Mouse (Mus musculus) liver, embryonic 15.5 days (tissue): ENCODE measurements around the gene Hdac9. TPM values are rescaled to one million over a fixed set of nuclear protein-coding genes. Genes with fewer than 3 reads are reported as not detected.

Experiments
- ATAC-seq: fragments of 200-750 bp; cut with Nextera tagmentation; 2 replicates; pipeline ENCODE4 v1.8.0; 2017; ENCODE audit warnings: moderate number of reproducible peaks, mild to moderate bottlenecking, moderate library complexity; ENCODE audit not compliant: insufficient read depth
- H3K27ac ChIP-seq: fragments of 300-500 bp; sonication (generic); replicated peaks from 2 replicates; pipeline ENCODE4 v1.5.1; 2015; ENCODE audit warnings: mild to moderate bottlenecking, inconsistent platforms
- H3K27me3 ChIP-seq: fragments of 300-500 bp; sonication (generic); 2 replicates; pipeline ENCODE4 v1.6.1; 2015; ENCODE audit warnings: mild to moderate bottlenecking, inconsistent platforms
- H3K36me3 ChIP-seq: fragments of 300-500 bp; sonication (generic); replicated peaks from 2 replicates; pipeline ENCODE4 v1.6.1; 2015; ENCODE audit warnings: moderate library complexity, mild to moderate bottlenecking, inconsistent platforms
- H3K4me1 ChIP-seq: fragments of 300-500 bp; sonication (generic); replicated peaks from 2 replicates; pipeline ENCODE4 v1.6.1; 2015; ENCODE audit warnings: inconsistent platforms
- H3K4me2 ChIP-seq: fragments of 300-500 bp; sonication (generic); 2 replicates; pipeline ENCODE4 v1.6.1; 2015; ENCODE audit warnings: moderate library complexity, mild to moderate bottlenecking, inconsistent platforms
- H3K4me3 ChIP-seq: fragments of 300-500 bp; sonication (generic); replicated peaks from 2 replicates; pipeline ENCODE4 v1.5.1; 2015; ENCODE audit warnings: mild to moderate bottlenecking, inconsistent platforms
- H3K9ac ChIP-seq: fragments of 300-500 bp; sonication (generic); 2 replicates; pipeline ENCODE4 v1.6.1; 2015; ENCODE audit warnings: moderate library complexity, mild to moderate bottlenecking, inconsistent platforms
- H3K9me3 ChIP-seq: fragments of 300-500 bp; sonication (generic); replicated peaks from 2 replicates; pipeline ENCODE4 v1.6.1; 2016; ENCODE audit warnings: inconsistent platforms
- WGBS: fragments of 180-500 bp; shearing (Covaris S2); methylation state at CpG from one replicate; pipeline ENCODE4 v1.1.7; 2015; ENCODE audit warnings: mixed read lengths; ENCODE audit not compliant: insufficient replicate concordance; 5-methylcytosine and 5-hydroxymethylcytosine counted together
- polyA plus RNA-seq: library from polyadenylated mRNA; unstranded; fragments of >200 nt; fragmentation: Nextera tagmentation; extraction: Ambion mirVana; gene quantifications from 2 replicates; pipeline ENCODE4 v1.2.1, GENCODE M21; 2015

Gene Hdac9
- polyA plus RNA-seq, 1 experiment from 2014 or later = 1.5 TPM

DNA sequence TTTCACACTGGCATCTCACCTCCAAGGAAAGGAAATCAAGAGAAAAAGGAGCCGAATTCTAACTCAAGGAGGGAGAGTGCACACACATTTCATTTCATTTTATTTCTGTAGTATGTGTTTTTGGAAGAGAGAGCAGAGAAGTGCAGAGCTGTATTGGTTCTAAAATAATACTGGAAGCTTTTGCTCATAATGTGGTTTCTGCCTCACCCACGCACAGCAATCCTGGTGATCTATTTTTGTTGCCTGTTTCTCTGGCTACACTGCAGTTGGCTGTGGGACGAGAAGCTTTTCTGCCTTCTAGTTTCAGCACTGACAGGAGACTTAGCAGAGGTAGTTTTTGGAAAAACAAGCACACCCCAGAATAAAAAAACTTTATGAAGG is 387.7 kb downstream of the Hdac9 start:
- Histone ChIP-seq H3K27ac (no peak overlapping the region), H3K4me2 (no peak overlapping the region), H3K36me3 (no peaks in the 10 kb centered on the region), H3K9me3 (no peaks in the 10 kb centered on the region), H3K9ac (no peak overlapping the region), H3K4me3 (no peak overlapping the region), H3K27me3 (no peaks in the 10 kb centered on the region), H3K4me1 (no peaks in the 10 kb centered on the region)
- 36% methylated on average over 3 of the region's 3 CpGs for WGBS
- ATAC-seq = no peak

DNA sequence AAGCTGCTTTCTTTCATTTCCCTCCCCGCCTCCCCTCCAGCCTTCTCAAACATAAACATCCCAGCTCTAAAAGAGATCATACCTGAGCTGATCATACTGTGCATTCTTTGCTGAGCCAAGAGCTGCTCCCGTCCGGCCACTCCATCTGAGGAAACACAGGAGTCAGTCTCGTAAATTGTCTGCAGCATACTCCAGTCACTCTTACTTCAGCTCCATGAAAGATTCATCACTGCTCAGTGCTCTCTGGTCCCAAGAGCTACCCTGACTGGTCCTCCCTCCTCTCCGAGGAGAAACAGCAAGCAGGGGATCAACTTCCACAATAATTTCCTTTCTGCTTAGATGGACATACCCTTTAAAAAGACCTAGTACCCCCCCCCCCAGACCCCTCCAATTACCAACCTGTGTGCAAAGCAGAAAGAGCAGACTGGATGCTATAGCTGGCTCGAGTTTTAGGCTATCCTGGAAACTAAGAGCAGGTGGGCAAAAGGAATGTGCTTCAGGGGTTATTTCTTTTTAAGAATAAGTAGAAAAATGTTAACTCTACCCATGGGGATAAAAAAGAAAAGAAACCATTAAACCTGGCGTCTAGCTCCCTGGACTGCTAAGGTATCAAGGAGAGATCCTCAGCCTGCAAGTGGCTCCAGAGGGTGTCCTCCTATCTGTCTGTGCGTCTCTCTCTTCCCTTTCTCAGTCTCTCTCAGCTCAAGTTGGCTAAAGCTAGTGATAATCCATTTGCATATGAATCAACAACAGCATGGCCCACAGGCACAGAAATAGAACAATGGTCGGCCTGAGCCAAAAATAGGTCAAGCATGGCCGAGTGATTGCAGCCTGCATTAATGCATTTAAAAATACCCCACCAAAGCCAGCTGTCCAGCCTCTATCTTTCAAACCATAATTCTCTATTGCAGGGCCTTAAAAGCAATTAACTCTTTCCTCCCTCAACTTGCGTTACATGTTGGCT is 388.4 kb downstream of the Hdac9 start:
- no peak overlapping the region for H3K27ac ChIP-seq
- no peaks in the 10 kb centered on the region for H3K36me3 ChIP-seq
- H3K4me2 ChIP-seq = no peak overlapping the region
- H3K27me3 ChIP-seq = no peaks in the 10 kb centered on the region
- H3K9me3 ChIP-seq = no peaks in the 10 kb centered on the region
- 36% methylated on average over 11 of the region's 11 CpGs for WGBS
- no peak overlapping the region for H3K9ac ChIP-seq
- no peak for ATAC-seq
- H3K4me3 ChIP-seq = no peak overlapping the region
- no peaks in the 10 kb centered on the region for H3K4me1 ChIP-seq

DNA sequence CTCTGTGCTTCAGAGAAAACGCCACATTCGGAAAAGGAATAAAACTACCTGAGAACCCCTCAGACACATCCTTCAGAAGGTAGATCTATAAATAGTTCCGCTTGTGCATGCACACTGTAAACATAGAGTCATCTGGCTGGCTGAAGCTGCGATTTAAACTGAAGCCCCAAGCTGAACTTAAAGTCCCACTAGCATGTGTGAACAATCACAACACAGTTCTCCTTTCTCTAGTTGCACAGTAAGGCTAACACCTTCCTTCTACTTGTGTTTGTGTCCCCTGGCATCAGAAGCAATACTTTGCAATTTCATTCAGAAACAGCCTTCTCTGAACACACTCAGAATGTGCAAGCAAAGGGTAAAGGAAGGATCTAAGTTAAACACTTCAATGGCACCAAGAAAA is 389.1 kb downstream of the Hdac9 start:
- Histone ChIP-seq H3K9me3 (no peaks in the 10 kb centered on the region), H3K9ac (no peak overlapping the region), H3K36me3 (no peaks in the 10 kb centered on the region), H3K4me3 (no peak overlapping the region), H3K27ac (no peak overlapping the region), H3K27me3 (no peaks in the 10 kb centered on the region), H3K4me2 (no peak overlapping the region), H3K4me1 (no peaks in the 10 kb centered on the region)
- WGBS = 64% methylated on average over 4 of the region's 4 CpGs
- ATAC-seq = no peak

DNA sequence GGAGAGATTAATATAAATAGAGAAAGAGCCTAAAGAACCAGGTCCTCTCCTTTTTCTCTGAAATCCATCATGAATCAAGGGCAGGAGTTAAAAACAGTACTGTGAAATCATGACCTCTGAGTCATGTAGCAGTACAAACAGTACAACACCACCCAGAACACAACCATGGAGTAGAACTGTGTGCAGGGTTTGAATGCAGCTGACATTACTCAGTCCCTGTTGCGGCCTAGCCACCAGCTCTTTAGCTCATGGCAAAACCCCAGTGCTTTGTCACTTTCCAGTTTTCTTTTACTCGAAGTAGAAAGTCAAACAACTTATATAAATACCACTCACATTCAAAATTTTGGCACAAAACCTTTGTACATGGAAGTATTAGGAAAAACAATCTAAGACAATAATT is 395.4 kb downstream of the Hdac9 start:
- WGBS = 55% methylated on average over 2 of the region's 2 CpGs
- ATAC-seq = no peak

DNA sequence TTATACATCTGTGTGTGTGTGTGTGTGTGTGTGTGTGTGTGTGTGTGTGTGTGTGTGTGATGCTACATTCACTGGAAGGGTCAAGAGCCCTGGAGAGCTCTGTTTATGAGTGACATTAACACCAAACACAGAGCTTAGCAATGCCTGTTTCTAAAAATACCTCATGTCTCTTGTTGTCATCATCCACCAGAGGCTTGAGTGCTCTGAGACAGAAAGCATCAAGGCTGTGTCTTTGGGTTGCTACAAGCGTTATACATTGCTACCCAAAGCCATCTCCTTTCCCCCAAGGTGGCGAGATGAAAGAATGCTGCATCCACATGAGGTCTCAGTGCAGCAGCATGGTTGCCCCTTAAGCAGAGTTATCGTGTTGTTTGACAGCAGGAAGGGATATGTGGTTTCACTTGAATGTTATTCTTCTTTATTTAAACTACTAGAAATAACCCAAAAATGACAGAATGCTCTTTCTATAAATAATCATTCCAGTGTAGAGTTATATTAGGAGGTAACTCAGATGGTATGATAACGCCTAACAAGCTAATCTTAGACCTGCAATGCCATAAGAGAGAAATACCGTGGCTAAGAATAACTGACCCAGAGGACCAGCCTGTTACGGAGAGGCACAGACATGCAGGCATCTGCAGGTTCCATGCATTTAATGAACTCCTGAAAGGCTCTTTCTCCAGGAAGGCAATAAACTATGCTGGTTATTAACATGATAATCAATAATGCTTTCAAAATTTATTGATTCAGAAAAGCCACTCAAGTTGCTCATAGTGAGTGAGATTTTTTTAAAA is 399.9 kb downstream of the Hdac9 start:
- Histone ChIP-seq H3K36me3 (no peaks in the 10 kb centered on the region), H3K4me2 (no peak overlapping the region), H3K27ac (no peak overlapping the region), H3K9ac (no peak overlapping the region), H3K27me3 (no peaks in the 10 kb centered on the region), H3K4me1 (no peaks in the 10 kb centered on the region), H3K9me3 (no peaks in the 10 kb centered on the region), H3K4me3 (no peak overlapping the region)
- WGBS = 32% methylated on average over 6 of the region's 6 CpGs
- no peak for ATAC-seq

More for the DNA sequence above, 395.4 kb downstream of the Hdac9 start:
- no peak overlapping the region for H3K4me3 ChIP-seq
- no peaks in the 10 kb centered on the region for H3K27me3 ChIP-seq
- no peak overlapping the region for H3K4me2 ChIP-seq
- H3K27ac ChIP-seq = no peak overlapping the region
- no peaks in the 10 kb centered on the region for H3K9me3 ChIP-seq
- no peaks in the 10 kb centered on the region for H3K36me3 ChIP-seq
- no peak overlapping the region for H3K9ac ChIP-seq
- no peaks in the 10 kb centered on the region for H3K4me1 ChIP-seq

DNA sequence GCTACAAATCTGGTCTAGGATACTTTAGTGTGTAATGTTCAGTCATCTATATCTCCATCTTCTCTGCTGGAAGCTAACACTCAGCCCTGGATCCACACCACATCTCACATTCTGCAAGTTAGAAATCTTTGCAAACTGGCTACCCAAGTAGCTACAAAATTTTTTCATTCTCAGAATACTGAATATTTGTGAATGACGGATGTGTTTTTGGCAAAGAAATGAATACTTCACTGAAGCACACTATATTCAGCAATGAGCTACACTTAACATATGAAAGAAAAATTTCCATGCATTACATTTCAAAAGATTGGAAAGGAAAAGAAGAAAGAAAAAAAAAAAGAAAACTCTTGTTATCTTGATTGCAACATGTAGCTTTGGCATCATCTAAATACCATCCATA is 410.6 kb downstream of the Hdac9 start:
- Histone ChIP-seq H3K9me3 (no peaks in the 10 kb centered on the region), H3K4me1 (no peaks in the 10 kb centered on the region), H3K4me3 (no peak overlapping the region), H3K36me3 (no peaks in the 10 kb centered on the region), H3K9ac (no peak overlapping the region), H3K27me3 (no peaks in the 10 kb centered on the region), H3K27ac (no peak overlapping the region), H3K4me2 (no peak overlapping the region)
- 77% methylated on average over 1 of the region's 1 CpGs for WGBS
- no peak for ATAC-seq

DNA sequence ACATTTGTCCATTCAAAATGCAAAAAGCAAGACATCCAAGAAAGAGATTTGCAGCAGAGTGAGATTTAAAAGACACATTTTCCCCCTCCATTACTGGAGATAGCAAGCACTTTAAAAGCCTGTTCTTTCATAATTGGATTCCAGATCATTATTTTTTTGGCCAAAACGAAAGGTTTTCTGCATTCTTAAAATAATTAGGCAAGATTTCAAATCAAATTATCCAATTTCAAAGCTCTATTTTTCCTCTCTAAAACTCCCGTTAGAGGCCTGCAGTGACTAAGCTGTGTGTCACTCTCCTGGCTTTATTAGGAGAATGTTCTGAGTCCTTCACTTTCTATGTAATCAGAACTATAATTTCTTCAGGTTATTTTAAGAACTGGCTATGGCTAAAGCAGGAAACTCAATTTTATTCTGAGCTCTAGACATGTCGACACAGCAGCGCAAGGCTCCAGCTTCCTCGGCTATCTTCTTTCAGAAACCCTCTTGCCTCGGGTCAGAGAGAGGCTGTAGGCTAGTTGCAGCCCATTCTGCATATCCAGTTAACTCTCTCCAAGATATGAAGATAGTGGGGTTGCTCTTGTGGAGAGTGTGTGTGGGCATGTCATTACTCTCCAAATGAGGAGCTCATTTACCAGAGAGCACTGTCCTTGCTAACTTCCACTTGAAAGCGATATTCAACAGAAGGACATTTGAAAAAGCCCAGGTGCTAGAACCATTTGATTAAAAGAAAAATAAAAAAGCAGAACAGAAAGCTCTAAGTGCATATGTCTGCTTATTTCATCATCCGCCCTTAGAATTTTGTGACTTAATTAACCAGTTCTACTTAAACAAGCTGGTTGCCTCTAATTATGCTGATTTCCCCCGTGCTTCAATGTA is 417.9 kb downstream of the Hdac9 start:
- Histone ChIP-seq H3K9me3 (no peaks in the 10 kb centered on the region), H3K4me1 (no peaks in the 10 kb centered on the region), H3K36me3 (no peaks in the 10 kb centered on the region), H3K27me3 (no peaks in the 10 kb centered on the region), H3K27ac (no peak overlapping the region), H3K4me2 (no peak overlapping the region), H3K4me3 (no peak overlapping the region), H3K9ac (no peak overlapping the region)
- no peak for ATAC-seq
- WGBS = 54% methylated on average over 9 of the region's 9 CpGs

DNA sequence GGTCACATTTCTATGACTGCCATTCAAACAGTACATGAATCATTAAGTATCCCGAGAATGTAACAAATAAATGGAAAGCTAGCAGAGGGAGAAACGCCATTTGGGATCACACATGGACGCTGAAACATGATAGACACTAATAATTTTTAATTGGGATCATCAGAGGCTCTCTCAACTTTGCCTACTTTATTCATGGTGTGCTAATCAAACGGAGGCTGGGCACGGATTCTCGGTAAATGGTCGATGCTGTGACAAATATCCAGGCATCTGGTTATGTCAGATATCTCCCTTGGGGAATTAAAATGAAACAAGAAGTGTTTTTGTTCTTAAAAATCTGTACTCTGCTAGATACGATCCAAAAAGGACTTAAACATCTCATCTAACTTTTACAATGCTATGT is 418.6 kb downstream of the Hdac9 start:
- no peaks in the 10 kb centered on the region for H3K36me3 ChIP-seq
- no peaks in the 10 kb centered on the region for H3K9me3 ChIP-seq
- ATAC-seq = no peak
- H3K4me3 ChIP-seq = no peak overlapping the region
- H3K4me2 ChIP-seq = no peak overlapping the region
- no peaks in the 10 kb centered on the region for H3K27me3 ChIP-seq
- no peaks in the 10 kb centered on the region for H3K4me1 ChIP-seq
- no peak overlapping the region for H3K9ac ChIP-seq
- WGBS = 64% methylated on average over 8 of the region's 8 CpGs
- H3K27ac ChIP-seq = no peak overlapping the region

DNA sequence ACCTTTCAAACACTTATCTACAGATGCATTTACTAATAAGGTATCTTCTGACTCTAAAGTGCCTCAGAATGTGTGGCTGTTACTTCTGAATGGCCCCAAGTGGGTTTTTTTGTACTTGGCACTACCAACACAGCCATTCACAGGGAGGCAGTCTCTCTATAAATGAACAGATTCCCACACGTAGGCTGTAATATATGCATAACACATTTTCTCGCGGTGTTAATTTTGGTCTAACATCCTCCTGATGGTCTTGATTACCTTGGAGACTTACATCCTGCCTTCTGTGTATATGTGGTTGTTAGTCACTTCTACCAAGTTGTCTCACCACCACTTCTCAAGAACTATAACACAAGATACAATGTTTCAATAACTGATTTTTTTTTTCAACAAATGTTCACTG is 419.2 kb downstream of the Hdac9 start:
- no peak overlapping the region for H3K4me2 ChIP-seq
- H3K9ac ChIP-seq = no peak overlapping the region
- H3K4me3 ChIP-seq = no peak overlapping the region
- 68% methylated on average over 3 of the region's 3 CpGs for WGBS
- H3K36me3 ChIP-seq = no peaks in the 10 kb centered on the region
- no peaks in the 10 kb centered on the region for H3K27me3 ChIP-seq
- ATAC-seq = no peak
- H3K9me3 ChIP-seq = no peaks in the 10 kb centered on the region
- H3K27ac ChIP-seq = no peak overlapping the region
- no peaks in the 10 kb centered on the region for H3K4me1 ChIP-seq

DNA sequence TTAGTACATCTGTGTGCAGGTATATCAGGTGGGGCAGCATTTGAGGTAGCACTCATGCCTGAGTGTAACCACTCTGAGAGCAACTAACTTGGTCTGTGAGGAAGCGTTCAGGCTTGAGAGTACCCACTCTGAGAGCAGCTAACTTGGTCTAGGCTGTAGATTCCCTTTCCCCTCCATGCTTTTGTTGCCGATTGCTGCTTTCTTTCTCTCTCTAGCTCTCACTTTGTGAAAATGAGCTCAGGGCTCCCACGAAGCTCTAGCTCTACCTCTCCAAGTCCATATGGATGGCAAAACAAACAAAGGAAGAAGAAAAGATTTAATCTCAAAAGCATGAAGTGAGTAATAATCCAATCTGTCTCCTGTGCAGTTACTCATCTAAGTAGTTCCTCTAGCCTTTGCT is 421.0 kb downstream of the Hdac9 start:
- H3K4me1 ChIP-seq = no peaks in the 10 kb centered on the region

DNA sequence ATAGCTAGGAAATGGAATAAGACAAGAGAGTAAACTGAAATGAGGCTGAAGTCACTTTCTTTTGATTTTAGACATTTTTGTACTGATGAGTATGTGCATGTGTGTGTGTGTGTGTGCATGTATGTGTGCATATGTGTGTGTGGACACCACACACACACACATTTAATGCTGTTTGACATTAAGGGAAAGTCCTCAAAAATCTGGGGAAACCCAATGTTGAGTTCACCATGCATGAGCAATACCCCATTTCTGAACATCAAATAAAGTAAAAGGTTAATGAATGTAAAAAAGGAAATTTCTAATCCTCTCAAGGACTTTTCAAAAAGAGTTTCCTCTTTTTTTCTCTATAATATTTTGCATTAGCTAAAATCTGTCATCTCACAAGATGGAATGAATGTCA is 427.3 kb downstream of the Hdac9 start:
- ATAC-seq = no peak

More for the DNA sequence above, 421.0 kb downstream of the Hdac9 start:
- no peak overlapping the region for H3K9ac ChIP-seq
- WGBS = 40% methylated on average over 3 of the region's 3 CpGs
- no peak overlapping the region for H3K27ac ChIP-seq
- H3K9me3 ChIP-seq = no peaks in the 10 kb centered on the region
- no peaks in the 10 kb centered on the region for H3K27me3 ChIP-seq
- H3K4me3 ChIP-seq = no peak overlapping the region
- no peaks in the 10 kb centered on the region for H3K36me3 ChIP-seq
- ATAC-seq = no peak
- no peak overlapping the region for H3K4me2 ChIP-seq

More for the DNA sequence above, 427.3 kb downstream of the Hdac9 start:
- Histone ChIP-seq H3K27ac (no peak overlapping the region), H3K36me3 (no peaks in the 10 kb centered on the region), H3K9ac (no peak overlapping the region), H3K4me1 (no peaks in the 10 kb centered on the region), H3K27me3 (no peaks in the 10 kb centered on the region), H3K4me2 (no peak overlapping the region), H3K4me3 (no peak overlapping the region), H3K9me3 (no peaks in the 10 kb centered on the region)
